Mouse (Mus musculus): Measurements from ENCODE around the gene Ubxn4.

DNA sequence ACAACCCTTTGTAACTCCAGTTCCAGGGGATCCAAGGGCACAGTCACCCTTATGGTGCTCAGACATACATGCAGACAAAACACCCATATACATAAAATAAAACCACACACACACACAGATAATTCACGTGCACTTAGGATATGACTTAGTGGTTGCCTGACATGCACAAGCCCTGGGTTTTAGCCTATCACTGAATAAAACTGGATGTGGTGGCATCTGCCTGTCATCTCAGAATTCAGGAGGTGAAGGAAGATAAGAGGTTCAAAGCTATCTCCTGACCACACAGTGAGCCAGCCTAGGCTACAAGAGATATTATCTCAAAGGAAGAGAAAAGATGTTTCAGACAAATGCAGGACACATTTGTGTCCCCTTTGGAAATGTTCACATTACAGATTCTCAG lies 83.4 kb downstream of the Ubxn4 start:
- TF ChIP-seq CTCF (IDR thresholded peaks at IDR 0.05; ENCODE audit: control insufficient read depth, insufficient read depth, insufficient read length) (no peak), MYOG (IDR thresholded peaks at IDR 0.05; ENCODE audit: control insufficient read depth, extremely low read depth, insufficient read length) (no peak), MAX (IDR thresholded peaks at IDR 0.05) (no peak), CEBPB (IDR thresholded peaks at IDR 0.05; ENCODE audit: low read depth) (no peak), MYOD1 (IDR thresholded peaks at IDR 0.05; ENCODE audit: control insufficient read depth, insufficient read length, low read depth) (no peak), USF1 (IDR thresholded peaks at IDR 0.05; ENCODE audit: low read depth) (no peak)
